Mouse (Mus musculus) C3H10T1/2 (cell line): ENCODE results near the gene Slc25a36. TPM values are rescaled to one million over a fixed set of nuclear protein-coding genes. Genes with fewer than 3 reads are reported as not detected.

Experiments
- polyA plus RNA-seq, 2 experiments: library from polyadenylated mRNA; unstranded; fragments of >200 nt; fragmentation: generic; extraction: Trizol; gene quantifications; one replicate each; pipeline ENCODE4 v1.2.1; 2012; ENCODE audit warnings: missing spikeins in 2 of 2

Slc25a36 gene
- polyA plus RNA-seq = 1 to 10 TPM in 1 of 2 experiments, under 1 TPM in 1; 0.36 to 6.0 TPM

DNA sequence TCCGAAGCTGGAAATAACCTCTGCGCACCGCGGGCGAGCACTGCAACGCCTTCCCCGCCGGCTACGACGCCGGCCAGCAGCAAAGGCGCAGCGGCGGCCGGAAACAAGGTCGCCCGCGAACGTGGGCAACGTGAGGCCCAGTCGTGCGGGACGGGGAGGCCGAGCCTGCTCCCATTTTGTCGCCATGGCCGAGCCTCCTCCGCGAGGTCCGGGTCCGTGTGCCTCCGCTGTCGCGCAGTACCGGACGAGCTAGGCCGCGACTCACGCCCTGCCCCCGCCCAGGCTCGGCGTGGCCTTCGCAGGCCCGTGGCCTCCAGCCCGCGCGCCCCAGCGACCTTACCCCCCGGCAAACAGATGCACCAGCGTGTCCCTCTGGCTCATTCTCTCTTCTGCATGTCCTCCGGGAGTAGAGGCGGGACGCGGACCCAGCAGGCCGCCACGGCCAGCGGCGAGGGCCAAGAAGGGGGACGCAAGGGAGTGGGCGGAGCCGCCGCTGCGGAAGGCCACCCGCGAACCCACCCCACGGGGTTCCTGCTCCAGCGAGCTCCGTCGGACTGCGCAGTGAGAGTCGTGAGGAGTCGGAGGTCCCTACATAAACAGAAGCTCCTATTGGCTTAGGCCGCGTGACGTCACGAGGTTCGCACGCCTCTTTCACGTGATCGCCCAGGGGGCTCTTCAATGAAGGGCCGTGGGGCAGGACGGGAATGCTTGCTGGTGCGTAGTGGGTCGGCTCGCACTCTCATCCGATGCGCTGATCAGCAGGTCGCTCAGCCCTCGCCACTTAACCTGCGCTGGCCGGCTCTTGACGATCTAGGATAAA is at the start of gene Slc25a36:
TSS of gene Slc25a36 (minus strand) at position 587 of the 820 bp plus-strand sequence.

Other genes with a start within 250 kb of the Slc25a36 start
- 1 to 10 TPM; 2.1 to 5.9 TPM for gene Pxylp1, start 218.5 kb downstream of the Slc25a36 start, polyA plus RNA-seq
- under 1 TPM; 0.85 to 0.98 TPM for gene Spsb4, start 92.3 kb downstream of the Slc25a36 start, polyA plus RNA-seq